Mouse (Mus musculus) cortical plate, adult 2 months (tissue): ENCODE results near the gene Tlx2.

Experiments
- CTCF ChIP-seq: fragments of 200-500 bp; IDR thresholded peaks from 2 replicates; pipeline ENCODE4 v1.5.1; 2011; ENCODE audit warnings: mild to moderate bottlenecking, control low read depth, low read length; ENCODE audit not compliant: insufficient read depth; ENCODE audit errors: extremely low read depth
- POLR2A ChIP-seq: fragments of 200-500 bp; IDR thresholded peaks from 2 replicates; pipeline ENCODE4 v1.6.1; 2011; ENCODE audit warnings: mild to moderate bottlenecking, low read length, control low read depth; ENCODE audit not compliant: insufficient read depth; ENCODE audit errors: extremely low read depth

DNA sequence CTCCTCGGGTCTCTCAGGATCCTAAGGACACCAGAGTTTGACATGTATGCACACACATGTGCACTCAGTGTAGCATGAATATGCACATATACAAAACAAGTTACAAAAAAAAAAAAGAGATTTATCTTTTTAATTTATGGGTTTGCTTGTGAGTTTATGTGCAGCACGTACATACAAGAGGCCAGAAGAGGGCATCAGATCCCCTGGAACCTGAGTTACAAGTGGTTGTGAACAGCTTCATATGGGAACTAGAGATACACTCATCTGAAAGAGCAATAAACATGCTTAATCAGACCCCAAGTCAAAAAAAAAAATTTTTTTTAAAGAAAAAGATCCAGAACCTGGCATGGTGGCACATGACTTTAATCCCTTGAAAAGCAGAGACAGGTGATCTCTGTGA, 4.9 kb upstream of the Tlx2 start:
- no peak for TF ChIP-seq POLR2A
- TF ChIP-seq CTCF = no peak
